Mouse (Mus musculus): ENCODE measurements at regions not wholly inside any gene's neighbourhood (a gene's known extent, or its start where the extent isn't known, plus 50 kb on each side); places are given as distances from the start of the nearest gene placed in this dataset.

- Histone ChIP-seq H3K4me1 (ENCODE audit: control insufficient read depth, insufficient read depth, low read length) (peaks cover 8% of the 10 kb centered on the region; the same call in 1 of the 2 replicates), H3K27ac (ENCODE audit: insufficient read depth, low read depth, low read length) (no peak overlapping the region), H3K4me3 (ENCODE audit: insufficient read depth, low read depth, low read length) (no peak overlapping the region)
- 90% methylated on average over 4 of the region's 4 CpGs for WGBS
- TF ChIP-seq CTCF (IDR thresholded peaks at IDR 0.05; ENCODE audit: insufficient read depth, low read depth, low read length) (no peak), POLR2A (IDR thresholded peaks at IDR 0.05; ENCODE audit: insufficient read depth, low read depth, low read length) (no peak)
Measured at GRCm38 (mm10) chr17:43163126-43163525, 107.0 kb upstream of the Adgrf1 start.

DNA sequence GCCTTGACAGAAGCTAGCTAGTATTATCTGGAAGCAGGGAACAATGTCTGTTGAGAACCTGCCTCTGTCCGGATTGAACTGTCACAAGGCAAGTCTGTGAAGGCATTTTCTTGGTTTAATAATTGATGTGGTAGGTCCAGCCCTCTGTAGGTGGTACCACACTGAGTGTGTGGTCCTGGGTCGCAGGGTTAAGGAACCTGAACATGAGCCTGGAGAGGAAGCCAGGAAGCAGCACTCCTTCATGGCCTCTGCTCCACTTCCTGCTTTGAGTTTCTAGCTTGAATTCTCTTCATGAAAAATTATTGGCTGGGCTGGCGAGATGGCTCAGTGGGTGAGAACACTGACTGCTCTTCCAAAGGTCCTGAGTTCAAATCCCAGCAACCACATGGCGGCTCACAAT, 104.0 kb upstream of the Adgrf1 start:
- no peak overlapping the region for H3K4me3 ChIP-seq (ENCODE audit: insufficient read depth, low read depth, low read length)
- no peak for TF ChIP-seq CTCF (IDR thresholded peaks at IDR 0.05; ENCODE audit: insufficient read depth, low read depth, low read length)
- TF ChIP-seq POLR2A (IDR thresholded peaks at IDR 0.05; ENCODE audit: insufficient read depth, low read depth, low read length): no peak
- WGBS: 82% methylated on average over 4 of the region's 4 CpGs
- H3K4me1 ChIP-seq (ENCODE audit: control insufficient read depth, insufficient read depth, low read length): no peaks in the 10 kb centered on the region
- H3K27ac ChIP-seq (ENCODE audit: insufficient read depth, low read depth, low read length): no peak overlapping the region

DNA sequence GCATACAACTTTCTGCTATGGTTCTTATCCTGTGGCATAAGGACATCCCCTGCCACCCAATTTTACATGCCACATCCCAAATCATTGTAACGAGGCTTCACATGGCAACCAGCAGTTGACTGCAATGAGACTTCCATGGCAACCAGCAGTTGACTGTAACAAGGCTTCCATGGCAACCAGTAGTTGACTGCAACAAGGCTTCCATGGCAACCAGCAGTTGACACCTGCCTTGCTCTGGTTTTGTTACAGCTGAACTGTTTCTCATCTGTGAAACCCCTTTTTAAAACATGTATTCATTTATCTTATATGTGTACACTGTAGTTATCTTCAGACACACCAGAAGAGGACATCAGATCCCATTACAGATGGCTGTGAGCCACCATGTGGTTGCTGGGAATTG, 100.7 kb upstream of the Adgrf1 start:
- TF ChIP-seq POLR2A (IDR thresholded peaks at IDR 0.05; ENCODE audit: insufficient read depth, low read depth, low read length): no peak
- TF ChIP-seq CTCF (IDR thresholded peaks at IDR 0.05; ENCODE audit: insufficient read depth, low read depth, low read length): no peak
- Histone ChIP-seq H3K4me1 (ENCODE audit: control insufficient read depth, insufficient read depth, low read length) (no peaks in the 10 kb centered on the region), H3K4me3 (ENCODE audit: insufficient read depth, low read depth, low read length) (no peak overlapping the region), H3K27ac (ENCODE audit: insufficient read depth, low read depth, low read length) (no peak overlapping the region)
- WGBS: 61% methylated on average over 1 of the region's 1 CpGs

DNA sequence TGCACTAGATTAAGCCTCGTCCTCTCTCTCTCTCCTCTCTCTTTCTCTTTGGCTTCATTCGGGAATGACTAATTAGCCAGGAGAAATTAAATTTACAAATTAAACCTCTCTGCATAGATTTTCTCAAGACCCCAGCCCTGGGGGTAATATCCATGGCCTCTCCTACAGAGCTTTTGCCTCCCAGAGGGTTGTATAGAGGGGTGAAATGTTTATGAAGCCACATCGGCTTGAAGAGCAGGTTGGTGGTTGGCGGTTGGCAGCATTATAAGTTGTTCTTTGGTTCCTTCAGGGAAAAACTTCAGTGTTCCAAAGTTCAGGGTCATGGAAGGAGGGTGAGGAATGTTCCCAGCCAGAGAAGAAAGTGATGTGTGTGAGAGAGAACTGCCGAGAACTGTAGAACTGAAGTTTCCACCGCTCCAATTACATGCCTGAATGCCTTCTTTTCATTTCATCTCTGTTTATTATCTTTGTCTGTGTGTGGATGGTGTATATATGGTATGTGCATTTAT, 97.4 kb upstream of the Adgrf1 start:
- TF ChIP-seq CTCF (IDR thresholded peaks at IDR 0.05; ENCODE audit: insufficient read depth, low read depth, low read length): no peak
- TF ChIP-seq POLR2A (IDR thresholded peaks at IDR 0.05; ENCODE audit: insufficient read depth, low read depth, low read length): no peak
- Histone ChIP-seq H3K27ac (ENCODE audit: insufficient read depth, low read depth, low read length) (no peak overlapping the region), H3K4me1 (ENCODE audit: control insufficient read depth, insufficient read depth, low read length) (no peaks in the 10 kb centered on the region), H3K4me3 (ENCODE audit: insufficient read depth, low read depth, low read length) (no peak overlapping the region)
- 57% methylated on average over 6 of the region's 6 CpGs for WGBS

DNA sequence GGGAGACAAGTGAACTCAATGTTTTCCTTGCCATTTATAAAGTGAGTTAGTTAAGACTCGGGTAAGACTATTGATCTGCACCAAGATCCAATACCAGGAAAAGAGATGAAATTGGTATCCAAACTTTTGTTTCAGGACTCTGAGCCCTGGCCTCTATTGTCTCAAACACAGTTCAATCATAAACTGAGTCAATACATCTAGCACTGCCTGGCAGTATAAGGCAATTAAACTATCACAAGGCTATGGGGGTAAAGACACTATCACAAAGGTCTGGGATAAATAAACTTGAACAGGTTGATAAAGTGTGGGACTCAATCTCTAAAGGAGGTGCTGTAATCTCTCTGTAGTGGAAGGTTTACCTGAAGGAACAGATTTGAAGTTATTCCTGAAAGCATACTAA, 95.3 kb upstream of the Adgrf1 start:
- Histone ChIP-seq H3K4me3 (ENCODE audit: insufficient read depth, low read depth, low read length) (no peak overlapping the region), H3K4me1 (ENCODE audit: control insufficient read depth, insufficient read depth, low read length) (no peaks in the 10 kb centered on the region), H3K27ac (ENCODE audit: insufficient read depth, low read depth, low read length) (no peak overlapping the region)
- TF ChIP-seq POLR2A (IDR thresholded peaks at IDR 0.05; ENCODE audit: insufficient read depth, low read depth, low read length) (no peak), CTCF (IDR thresholded peaks at IDR 0.05; ENCODE audit: insufficient read depth, low read depth, low read length) (no peak)
- WGBS: 94% methylated on average over 1 of the region's 1 CpGs

DNA sequence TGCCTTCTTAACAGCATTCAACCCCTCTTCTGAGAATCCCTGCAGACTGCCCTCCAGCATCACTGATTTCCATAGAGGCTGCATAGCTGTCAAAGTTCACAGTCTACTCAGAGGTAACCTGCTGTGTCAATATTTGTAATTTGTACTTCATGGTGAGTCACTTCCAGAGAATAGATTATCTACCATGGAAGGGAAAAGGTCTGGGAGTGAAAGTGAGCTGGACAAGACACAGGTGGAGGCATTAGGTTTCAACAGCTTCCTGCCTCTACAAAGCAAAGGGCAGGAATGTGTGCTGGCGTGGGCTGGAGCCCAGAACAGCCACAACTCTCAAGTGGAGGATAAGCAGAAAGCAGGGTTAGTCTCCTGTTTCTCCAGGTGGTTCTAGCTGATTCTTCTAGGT, 92.9 kb upstream of the Adgrf1 start:
- H3K4me3 ChIP-seq (ENCODE audit: insufficient read depth, low read depth, low read length): no peak overlapping the region
- no peaks in the 10 kb centered on the region for H3K4me1 ChIP-seq (ENCODE audit: control insufficient read depth, insufficient read depth, low read length)
- H3K27ac ChIP-seq (ENCODE audit: insufficient read depth, low read depth, low read length): no peak overlapping the region
- WGBS: 79% methylated on average over 1 of the region's 1 CpGs
- TF ChIP-seq CTCF (IDR thresholded peaks at IDR 0.05; ENCODE audit: insufficient read depth, low read depth, low read length): no peak
- TF ChIP-seq POLR2A (IDR thresholded peaks at IDR 0.05; ENCODE audit: insufficient read depth, low read depth, low read length): no peak

DNA sequence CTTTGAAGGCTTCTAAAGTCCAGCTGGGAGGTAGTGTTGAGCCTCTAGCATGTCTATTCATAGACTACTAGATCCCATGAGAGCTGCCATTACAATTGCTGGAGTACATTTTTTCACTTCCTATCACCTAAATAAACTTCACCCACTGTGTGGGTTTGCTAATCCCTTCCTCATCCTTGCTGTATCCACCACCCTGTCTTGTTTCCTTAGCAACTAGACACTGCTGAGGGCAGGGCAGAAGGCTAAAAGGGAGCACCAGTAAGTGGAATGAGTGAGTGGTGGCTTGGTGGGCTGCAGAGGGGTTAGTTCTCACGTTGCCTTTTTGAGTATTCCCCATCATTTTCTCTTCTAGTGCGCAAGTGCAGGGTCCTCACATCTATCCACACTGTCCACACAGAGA, 80.1 kb upstream of the Adgrf1 start:
- WGBS: 67% methylated on average over 2 of the region's 2 CpGs

GRCm38 (mm10) chr17:43190853-43191485, 79.2 kb upstream of the Adgrf1 start:
- WGBS: 67% methylated on average over 3 of the region's 3 CpGs
- no peak for TF ChIP-seq POLR2A (IDR thresholded peaks at IDR 0.05; ENCODE audit: insufficient read depth, low read depth, low read length)
- no peak for TF ChIP-seq CTCF (IDR thresholded peaks at IDR 0.05; ENCODE audit: insufficient read depth, low read depth, low read length)
- H3K4me1 ChIP-seq (ENCODE audit: control insufficient read depth, insufficient read depth, low read length): no peaks in the 10 kb centered on the region
- H3K4me3 ChIP-seq (ENCODE audit: insufficient read depth, low read depth, low read length): no peak overlapping the region
- H3K27ac ChIP-seq (ENCODE audit: insufficient read depth, low read depth, low read length): no peak overlapping the region

More for the DNA sequence above, 80.1 kb upstream of the Adgrf1 start:
- H3K4me3 ChIP-seq (ENCODE audit: insufficient read depth, low read depth, low read length): no peak overlapping the region
- no peak for TF ChIP-seq CTCF (IDR thresholded peaks at IDR 0.05; ENCODE audit: insufficient read depth, low read depth, low read length)
- no peaks in the 10 kb centered on the region for H3K4me1 ChIP-seq (ENCODE audit: control insufficient read depth, insufficient read depth, low read length)
- H3K27ac ChIP-seq (ENCODE audit: insufficient read depth, low read depth, low read length): no peak overlapping the region

GRCm38 (mm10) chr17:43197232-43197631, 72.9 kb upstream of the Adgrf1 start:
- Histone ChIP-seq H3K4me3 (ENCODE audit: insufficient read depth, low read depth, low read length) (no peak overlapping the region), H3K4me1 (ENCODE audit: control insufficient read depth, insufficient read depth, low read length) (no peaks in the 10 kb centered on the region), H3K27ac (ENCODE audit: insufficient read depth, low read depth, low read length) (no peak overlapping the region)
- TF ChIP-seq CTCF (IDR thresholded peaks at IDR 0.05; ENCODE audit: insufficient read depth, low read depth, low read length) (no peak), POLR2A (IDR thresholded peaks at IDR 0.05; ENCODE audit: insufficient read depth, low read depth, low read length) (no peak)
- 16% methylated on average over 1 of the region's 1 CpGs for WGBS

- Histone ChIP-seq H3K27ac (ENCODE audit: insufficient read depth, low read depth, low read length) (no peak overlapping the region), H3K4me1 (ENCODE audit: control insufficient read depth, insufficient read depth, low read length) (no peaks in the 10 kb centered on the region), H3K4me3 (ENCODE audit: insufficient read depth, low read depth, low read length) (no peak overlapping the region)
- 75% methylated on average over 2 of the region's 2 CpGs for WGBS
- TF ChIP-seq CTCF (IDR thresholded peaks at IDR 0.05; ENCODE audit: insufficient read depth, low read depth, low read length): no peak
- TF ChIP-seq POLR2A (IDR thresholded peaks at IDR 0.05; ENCODE audit: insufficient read depth, low read depth, low read length): no peak
Measured at GRCm38 (mm10) chr17:43200832-43201231, 69.3 kb upstream of the Adgrf1 start.

Measured in olfactory bulb, adult 2 months (tissue).